Mouse (Mus musculus) kidney, postnatal 36 days (tissue): ENCODE results near the gene Hacd4.
A peak's percentile ranks its signal among the peaks of the same experiment; 100 is the strongest.

Source experiments
- DNase-seq, 2 experiments: peaks; one replicate each; pipeline ENCODE4 v3.0.0; 2021 to 2022; ENCODE audit warnings: mixed read lengths in 2 of 2

Hacd4 gene

DNA sequence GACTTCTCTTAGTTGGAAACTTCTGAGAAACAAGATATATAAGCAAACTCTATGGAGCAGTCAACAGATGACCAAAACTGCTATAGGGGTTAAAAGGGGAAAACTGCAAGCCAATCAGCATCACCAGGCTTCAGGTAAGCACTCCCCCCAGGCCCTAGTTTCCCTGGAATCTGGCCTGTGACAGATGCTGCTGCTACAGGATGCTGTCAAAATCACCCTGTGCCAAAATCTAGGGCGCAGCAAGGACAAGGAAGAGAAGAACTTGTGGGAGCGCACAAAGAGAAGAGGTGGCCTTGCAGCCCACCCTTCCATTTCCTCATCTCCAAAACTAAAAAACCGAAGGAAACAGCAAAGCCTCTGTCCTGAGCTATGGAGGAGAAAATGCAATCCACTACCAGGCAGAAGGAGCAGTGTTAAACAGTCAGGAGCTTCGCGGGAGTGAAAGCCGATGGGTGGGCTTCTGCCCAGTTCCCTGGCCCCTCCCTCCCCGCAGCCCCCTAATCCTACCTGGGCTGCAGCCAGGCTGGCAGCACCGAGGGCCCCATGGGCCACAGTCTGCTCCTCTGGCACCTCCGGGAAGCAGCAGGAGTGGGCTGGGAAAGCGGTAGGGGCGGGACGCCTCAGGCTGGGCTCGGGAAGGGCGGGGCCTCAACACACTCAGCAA lies at the start of gene Hacd4:
Hacd4 (minus strand) TSS at position 603 of the 664 bp plus-strand sequence.
- peak; percentile 74 to 85 for DNase-seq

GRCm38 (mm10) chr4:88488107-88488506 lies 49.4 kb upstream of the Hacd4 start:
- DNase-seq: no peak

DNA sequence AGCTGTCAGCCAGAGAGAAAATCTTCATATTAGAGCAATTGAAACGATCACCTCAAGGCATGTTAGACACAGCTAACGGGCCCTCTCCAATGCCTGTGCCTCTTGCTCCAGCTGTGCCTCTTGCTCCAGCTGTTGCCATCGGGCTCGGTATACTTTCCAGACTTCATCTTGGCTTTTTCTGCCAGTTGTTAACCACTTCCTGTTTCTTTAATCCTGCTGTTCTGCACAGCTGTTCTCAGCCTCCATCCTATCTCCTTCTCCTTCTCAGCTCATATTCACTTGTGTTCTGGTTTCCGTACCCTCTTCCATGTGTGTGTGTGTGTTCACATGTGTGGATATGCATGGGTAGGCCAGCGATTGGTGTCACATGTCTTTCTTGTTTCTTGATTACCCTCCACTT lies 41.4 kb upstream of the Hacd4 start:
- no peak for DNase-seq

DNA sequence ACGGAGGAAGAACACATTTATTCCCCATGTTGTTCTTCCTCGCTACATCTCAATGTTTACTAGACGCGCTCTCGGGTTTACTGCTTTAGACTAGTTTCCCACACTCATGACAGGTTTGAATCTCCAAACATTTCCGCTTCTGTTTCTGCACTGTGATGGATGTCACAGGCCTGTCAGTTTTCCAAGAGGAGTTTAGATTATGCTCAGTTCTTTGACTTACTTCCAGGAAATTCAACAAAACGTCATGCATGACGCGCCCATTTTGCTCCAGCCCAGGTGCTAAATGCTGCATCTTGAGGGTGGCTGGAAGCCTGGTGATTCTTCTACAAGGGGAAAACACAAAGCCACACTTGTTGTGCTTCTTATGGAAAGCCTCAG lies 40.1 kb upstream of the Hacd4 start:
- DNase-seq: no peak

DNA sequence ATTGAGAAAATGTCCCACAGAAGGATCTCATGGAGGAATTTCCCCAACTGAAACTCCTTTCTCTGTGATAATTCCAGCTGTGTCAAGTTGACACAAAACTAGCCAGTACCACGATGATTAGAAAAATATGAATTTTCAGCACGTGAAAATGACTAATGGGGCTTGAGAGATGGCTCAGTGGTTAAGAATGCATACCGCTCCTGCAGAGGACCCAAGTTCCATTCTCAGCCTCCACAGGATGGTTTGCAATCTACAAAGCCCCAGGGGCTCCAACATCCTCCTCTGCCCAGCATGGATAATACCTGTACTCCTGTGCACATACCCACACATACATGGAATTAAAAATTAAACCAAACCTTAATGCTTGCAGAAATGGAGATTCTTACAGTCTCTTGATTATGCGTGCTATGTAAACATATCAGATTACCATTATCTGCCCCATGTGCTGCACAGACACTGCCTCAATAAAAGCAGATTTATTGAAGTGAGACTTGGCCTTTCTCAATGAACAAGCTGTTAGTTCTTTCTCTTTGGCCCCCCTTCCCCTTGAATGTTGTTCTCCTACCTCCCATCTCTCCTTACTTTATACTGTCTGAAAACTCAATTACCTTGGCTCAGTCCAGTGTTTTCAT lies 39.6 kb upstream of the Hacd4 start:
- no peak for DNase-seq

DNA sequence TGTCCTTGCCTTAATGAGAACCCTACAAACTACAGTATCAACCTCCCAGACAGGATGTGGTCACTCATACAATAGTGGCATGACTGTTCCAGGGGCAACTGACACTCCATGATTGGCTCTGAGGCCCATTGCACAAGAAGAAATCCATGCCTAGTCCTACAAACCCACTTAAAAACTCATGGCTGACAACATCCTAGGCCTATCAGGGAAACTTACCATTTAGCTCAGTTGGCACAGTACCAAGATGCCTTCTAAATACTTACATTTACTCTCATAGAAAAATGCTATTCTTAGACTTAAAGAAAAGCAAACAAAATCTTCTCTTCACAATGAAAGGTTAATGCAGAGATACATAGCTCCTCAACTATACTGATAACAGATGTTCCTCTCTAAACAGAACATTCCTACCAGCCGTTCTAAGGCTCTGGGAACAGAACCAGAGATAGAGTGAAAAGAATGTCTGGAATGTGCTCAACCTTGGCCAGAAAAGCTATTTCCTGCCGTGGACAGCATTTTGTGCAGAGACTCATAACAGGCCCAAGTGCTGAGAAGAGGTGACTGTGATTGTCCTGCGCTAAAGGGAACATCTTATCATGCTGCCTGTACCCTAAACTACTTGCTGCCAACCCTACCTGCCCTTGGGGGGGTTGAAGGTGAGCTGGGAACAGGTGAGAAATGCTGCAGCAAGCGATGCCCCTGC lies 37.9 kb upstream of the Hacd4 start:
- peak; percentile 26 to 32 for DNase-seq

GRCm38 (mm10) chr4:88476084-88476483 lies 37.4 kb upstream of the Hacd4 start:
- no peak for DNase-seq

DNA sequence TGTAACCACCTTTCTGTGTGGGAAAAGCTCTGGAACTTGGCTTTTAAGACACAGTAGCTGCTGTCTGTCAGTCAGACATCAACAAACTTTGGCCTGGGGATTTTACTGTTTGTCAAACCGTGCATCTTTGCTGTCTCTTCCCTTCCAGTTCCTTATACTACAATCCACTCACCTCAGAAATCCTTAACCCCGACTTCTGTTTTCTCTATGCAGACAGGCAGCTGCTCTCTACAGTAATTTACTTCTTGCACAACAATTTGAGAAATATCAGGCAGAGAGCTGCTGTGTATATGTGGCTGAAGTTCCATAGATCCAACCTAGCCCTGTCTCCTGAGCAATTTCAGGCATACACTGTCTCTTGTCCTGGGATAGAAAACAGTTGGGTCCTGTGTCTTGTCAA lies 32.8 kb upstream of the Hacd4 start:
- DNase-seq: no peak

- DNase-seq: no peak
These were observed 25.8 kb upstream of the Hacd4 start for GRCm38 (mm10) chr4:88464574-88464973.

DNA sequence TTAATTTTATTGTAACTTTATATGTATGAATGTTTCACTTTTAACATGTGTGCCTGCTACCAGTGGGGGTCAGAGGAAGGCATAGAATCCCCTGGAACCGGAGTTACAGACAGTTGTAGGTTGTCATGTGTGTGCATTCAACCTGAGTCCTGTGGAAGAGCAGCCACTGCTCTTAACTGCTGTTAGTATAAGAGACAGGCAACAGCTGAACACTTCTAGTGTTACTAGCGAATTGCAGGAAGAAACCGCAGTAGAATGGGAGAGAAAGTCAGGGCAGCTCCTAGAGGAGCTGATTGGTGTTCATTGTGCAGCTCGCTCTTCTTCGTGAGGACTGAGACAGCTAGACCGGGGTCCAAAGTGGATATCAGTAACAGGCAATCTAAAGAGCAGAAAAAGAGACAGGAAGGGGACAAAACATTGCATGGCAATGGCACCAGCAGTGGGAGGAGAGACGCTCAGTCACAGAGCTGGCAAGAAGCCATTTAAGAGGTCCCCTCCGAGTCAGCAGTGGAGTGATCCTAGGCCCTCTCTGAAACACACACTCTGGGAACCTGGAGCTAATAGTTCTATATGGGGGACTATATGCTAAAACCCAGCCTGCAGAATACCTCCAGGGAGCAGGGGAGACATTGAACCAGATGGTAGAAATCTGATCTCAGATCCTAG lies 24.4 kb upstream of the Hacd4 start:
- no peak for DNase-seq

- no peak for DNase-seq
These were observed 23.8 kb upstream of the Hacd4 start for GRCm38 (mm10) chr4:88462501-88462900.

DNA sequence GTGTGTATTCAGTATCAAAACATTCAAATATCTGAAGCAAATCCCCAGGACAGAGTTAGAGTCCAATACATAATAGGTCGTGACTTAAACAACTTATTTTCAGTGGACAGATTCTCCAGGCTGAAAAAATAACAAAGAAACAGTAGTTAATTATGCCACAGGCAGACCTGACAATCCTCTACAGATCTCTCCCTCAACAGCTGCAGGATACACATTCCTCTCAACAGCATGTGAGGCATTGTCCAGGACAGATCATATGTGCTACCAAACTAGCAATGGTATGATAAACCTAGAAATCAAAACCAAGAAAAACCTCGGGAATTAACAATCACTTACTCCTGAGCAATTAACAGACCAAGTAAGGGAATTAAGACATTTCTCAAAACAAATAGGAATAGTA lies 22.6 kb upstream of the Hacd4 start:
- no peak for DNase-seq

DNA sequence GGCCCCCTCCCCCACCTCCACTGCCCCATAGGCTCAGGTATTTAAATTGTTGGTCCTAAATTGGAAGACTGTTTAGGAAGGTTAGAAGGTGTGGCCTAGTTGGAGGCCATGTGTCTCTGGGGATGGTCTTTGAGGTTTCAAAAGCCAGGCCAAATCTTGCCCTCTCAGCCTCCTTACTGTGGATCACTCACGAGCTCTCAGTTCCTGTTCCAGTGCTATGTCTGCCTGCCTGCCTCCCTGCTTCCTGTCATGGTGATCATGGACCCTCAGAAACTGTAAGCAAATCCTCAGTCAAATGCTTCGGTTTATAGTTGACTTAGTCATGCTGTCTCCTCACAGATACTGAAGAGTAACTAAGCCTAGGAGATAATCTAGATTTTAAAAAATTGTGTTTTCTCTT lies 19.9 kb upstream of the Hacd4 start:
- no peak for DNase-seq

DNA sequence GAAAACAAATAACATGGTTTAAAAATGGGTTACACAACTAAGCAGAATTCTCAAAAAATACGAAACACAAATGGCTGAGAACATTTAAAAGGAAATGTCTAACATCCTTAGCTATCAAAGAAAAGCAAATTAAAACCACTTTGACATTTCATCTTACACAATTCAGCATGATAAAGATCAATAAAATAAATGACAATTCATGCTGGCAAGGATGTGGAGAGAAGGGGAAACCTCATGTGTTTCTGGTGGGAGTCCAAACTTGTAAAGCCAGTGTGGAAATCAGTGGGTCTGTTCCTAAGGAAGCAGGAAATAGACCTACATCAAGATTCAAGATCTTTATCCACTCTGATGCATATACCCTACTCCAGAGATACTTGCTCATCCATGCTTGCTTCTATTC lies 19.4 kb upstream of the Hacd4 start:
- no peak for DNase-seq

GRCm38 (mm10) chr4:88450087-88450765 lies 11.5 kb upstream of the Hacd4 start:
- DNase-seq: no peak

- no peak for DNase-seq
These were observed 10.2 kb upstream of the Hacd4 start for GRCm38 (mm10) chr4:88448976-88449375.

GRCm38 (mm10) chr4:88440814-88441213 lies 2.1 kb upstream of the Hacd4 start:
- no peak for DNase-seq

DNA sequence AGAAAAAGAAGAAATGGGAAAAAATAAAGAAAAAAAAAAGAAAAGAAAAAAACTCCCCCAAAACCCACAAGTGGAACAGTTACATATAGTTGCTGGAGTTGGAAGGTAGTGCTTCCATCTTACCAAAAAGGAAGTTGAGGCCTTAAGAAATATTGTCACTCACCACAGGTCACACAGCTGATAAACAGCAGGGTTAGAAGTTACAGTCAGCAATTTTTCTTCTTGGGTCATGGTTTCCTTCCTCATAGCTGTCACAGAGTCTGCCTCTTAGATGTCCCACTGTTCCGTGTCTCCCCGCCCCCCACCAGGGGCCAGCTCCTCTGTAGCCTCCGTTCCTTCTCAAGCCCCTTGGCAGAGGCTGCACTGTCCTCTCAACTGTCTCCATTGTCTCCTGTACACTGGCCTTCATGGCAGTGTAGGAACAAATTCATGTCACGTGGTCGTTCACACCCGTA lies 968 bp upstream of the Hacd4 start:
- peak; percentile 20 to 49 for DNase-seq

GRCm38 (mm10) chr4:88438990-88439329 lies 232 bp upstream of the Hacd4 start:
- no peak for DNase-seq

DNA sequence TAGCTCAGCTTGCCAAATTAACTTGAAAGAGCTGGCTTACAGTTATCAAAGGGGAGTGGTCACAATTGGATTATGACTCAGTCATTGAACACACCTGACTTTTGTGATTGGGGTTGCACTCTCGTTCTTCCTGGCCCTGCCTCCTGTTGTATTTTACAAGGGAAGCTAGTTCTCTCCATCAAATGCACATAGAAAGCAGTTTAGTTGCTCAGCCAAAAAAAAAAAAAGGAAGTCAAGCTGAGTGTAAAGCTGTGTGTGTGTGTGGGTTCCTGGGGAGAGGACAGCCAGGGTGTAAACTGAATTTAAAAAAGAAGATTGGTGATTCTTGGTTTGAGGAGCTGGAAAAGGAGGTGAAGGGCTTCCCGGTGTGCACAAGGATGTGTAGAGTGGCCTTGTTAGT lies 811 bp downstream of the Hacd4 start:
- DNase-seq: no peak

- no peak for DNase-seq
These were observed 1.6 kb downstream of the Hacd4 start for GRCm38 (mm10) chr4:88437166-88437565.

- DNase-seq: no peak
These were observed 2.0 kb downstream of the Hacd4 start for GRCm38 (mm10) chr4:88436593-88437165.
